Mouse (Mus musculus) myocyte (in vitro differentiated cells): ENCODE data around the gene Lmo2.
"Not testable (repeated sequence)": the region's sequence is repeated elsewhere in the genome, so short reads cannot be mapped to it uniquely, and the experiment has no call there.

Source experiments
- CEBPB ChIP-seq: IDR thresholded peaks from 2 replicates; pipeline ENCODE4 v1.6.1; 2011; ENCODE audit warnings: mild to moderate bottlenecking, moderate library complexity; ENCODE audit not compliant: poor library complexity, insufficient read depth, severe bottlenecking
- E2F4 ChIP-seq: IDR thresholded peaks from one replicate; pipeline ENCODE4 v1.6.1; 2011; ENCODE audit warnings: mild to moderate bottlenecking, control low read depth, moderate library complexity; ENCODE audit not compliant: insufficient read depth
- MYOG ChIP-seq, 3 experiments: IDR thresholded peaks; one replicate each; pipeline ENCODE4 v1.6.1; 2011; ENCODE audit warnings: control low read depth in 2 of 3, low read depth in 2 of 3, mild to moderate bottlenecking in 2 of 3; ENCODE audit not compliant: insufficient read length in 2 of 3, control insufficient read depth in 1 of 3, insufficient read depth in 1 of 3
- POLR2A ChIP-seq: IDR thresholded peaks from one replicate; pipeline ENCODE4 v1.6.1; 2011; ENCODE audit warnings: low read depth, mild to moderate bottlenecking, control low read depth, moderate library complexity; ENCODE audit not compliant: insufficient read length
- POLR2AphosphoS2 ChIP-seq: IDR thresholded peaks from one replicate; pipeline ENCODE4 v1.6.1; 2011; ENCODE audit warnings: low read depth, control low read depth; ENCODE audit not compliant: insufficient read length
- REST ChIP-seq: IDR thresholded peaks from one replicate; pipeline ENCODE4 v1.6.1; 2011; ENCODE audit warnings: mild to moderate bottlenecking, control low read depth, moderate library complexity; ENCODE audit not compliant: insufficient read depth, insufficient read length
- SRF ChIP-seq: IDR thresholded peaks from one replicate; pipeline ENCODE4 v1.6.1; 2011; ENCODE audit warnings: low read depth; ENCODE audit not compliant: control insufficient read depth, insufficient read length
- TCF12 ChIP-seq: IDR thresholded peaks from one replicate; pipeline ENCODE4 v1.6.1; 2011; ENCODE audit warnings: mild to moderate bottlenecking, control low read depth; ENCODE audit not compliant: poor library complexity, insufficient read depth, severe bottlenecking
- USF1 ChIP-seq: IDR thresholded peaks from one replicate; pipeline ENCODE4 v1.6.1; 2011; ENCODE audit warnings: low read depth, mild to moderate bottlenecking, control low read depth, moderate library complexity

DNA sequence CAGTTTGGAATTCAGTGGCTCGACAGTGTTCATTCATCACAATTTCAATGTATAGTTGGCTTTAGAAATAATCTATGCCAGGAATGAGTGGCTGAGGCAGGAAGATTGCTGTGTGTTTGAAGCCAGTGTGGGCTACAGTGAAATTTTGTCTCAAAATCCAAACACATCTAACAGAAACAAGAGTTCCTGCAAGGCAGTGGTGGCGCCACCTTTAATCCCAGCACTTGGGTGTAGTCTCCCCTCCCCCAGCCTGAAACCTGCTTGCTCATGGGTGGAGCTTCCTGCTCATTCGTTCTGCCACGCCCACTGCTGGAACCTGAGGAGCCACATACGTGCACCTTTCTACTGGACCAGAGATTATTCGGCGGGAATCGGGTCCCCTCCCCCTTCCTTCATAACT is 29.8 kb downstream of the Lmo2 start:
- not testable (repeated sequence) for TF ChIP-seq POLR2A; USF1; E2F4; POLR2AphosphoS2; MYOG (IDR thresholded peaks at IDR 0.05; ENCODE audit: control insufficient read depth in 1 of 3, insufficient read depth in 1 of 3, insufficient read length in 2 of 3, low read depth in 2 of 3); REST; TCF12; CEBPB; SRF
